Mouse (Mus musculus): ENCODE results near the gene Prkcb.

DNA sequence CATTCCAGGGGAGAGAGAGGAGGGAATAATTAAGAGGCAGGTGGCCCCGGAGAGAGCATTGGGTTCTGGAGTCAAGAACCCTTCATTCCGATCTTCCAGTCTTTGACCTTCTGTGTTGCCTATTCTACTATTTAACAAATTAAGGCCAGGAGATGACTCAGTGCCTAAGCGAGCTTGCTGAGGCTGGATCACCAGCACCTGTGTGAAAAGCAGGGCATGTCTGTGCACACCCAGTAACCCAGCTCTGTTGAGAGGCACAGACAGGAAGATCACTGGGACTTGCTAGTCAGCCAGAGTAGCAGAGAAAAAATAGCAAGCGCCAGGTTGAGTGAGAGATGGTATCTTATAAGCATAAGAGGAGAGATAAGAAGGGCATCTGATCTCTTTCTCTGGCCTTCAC is 146.4 kb downstream of the Prkcb start:
- TF ChIP-seq CTCF (IDR thresholded peaks at IDR 0.05; ENCODE audit: insufficient read depth, low read length) (no peak), POLR2A (IDR thresholded peaks at IDR 0.05; ENCODE audit: borderline replicate concordance, extremely low read depth, low read depth, low read length) (no peak)

All from lung, adult 2 months (tissue).